In the genomic region with DNA sequence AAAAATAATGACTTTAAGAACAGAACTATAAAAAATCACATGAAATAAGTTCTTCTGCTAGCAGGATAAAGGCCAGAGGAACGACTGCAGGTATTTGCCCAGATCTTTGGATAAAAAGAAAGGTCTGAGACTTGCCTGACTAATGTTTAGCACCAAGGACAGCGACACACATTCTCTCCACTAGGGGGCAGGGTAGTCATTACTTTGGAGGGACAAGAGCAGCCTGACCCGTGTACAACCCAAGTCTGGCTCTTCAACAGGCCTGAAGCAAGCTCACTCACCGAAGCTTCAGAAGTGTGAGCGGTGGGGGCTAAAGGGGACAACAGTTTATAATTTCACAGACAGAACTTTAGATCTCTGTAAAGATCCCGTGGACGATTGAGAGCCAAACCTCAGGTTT, we compare ENCODE assay signal across 9 mouse cellular contexts.
DNase-seq lines count a peak whose midpoint lies in the region; ATAC-seq and TF ChIP-seq lines count a peak whose summit lies in the region.
"Had no signal": no experiment of that assay in that cellular context is flagged by ENCODE, and none has a peak within 500 bp of the region (broad histone marks: within the 10 kb centered on the region; RNA-seq: fewer than 3 reads in every experiment).

No protein-coding gene starts in this region.

- H3K36me3 ChIP-seq in limb, embryonic 11.5 days (ENCODE audit: control insufficient read depth, insufficient read depth, low read length) = no peaks in the 10 kb centered on the region
- no peaks in the 10 kb centered on the region for H3K36me3 ChIP-seq in neural tube, embryonic 12.5 days
- H3K36me3 ChIP-seq: embryonic facial prominence, embryonic 15.5 days had no signal

- intact Hi-C loops in gastrocnemius, adult 2 months (cut with DNase I) = loop anchor here (5.0 kb wide), 1 partner anchor 1784 kb away; no protein-coding TSS in a partner anchor

- H3K4me2 ChIP-seq in limb, embryonic 11.5 days (ENCODE audit: low read depth, severe bottlenecking) = no peak overlapping the region
- no peak overlapping the region for H3K4me2 ChIP-seq in neural tube, embryonic 12.5 days (replicated peaks)
- H3K4me2 ChIP-seq: embryonic facial prominence, embryonic 15.5 days had no signal

- peak; percentile 12 for DNase-seq in 3134 (ENCODE audit: extremely low read depth, insufficient read length, low spot score)
- DNase-seq in ZHBTc4 (ENCODE audit: low read depth, low spot score) = peak; percentile 87
- peak; percentile 75 to 89 for DNase-seq in cerebellum, postnatal 25 days
- DNase-seq in gastrocnemius, adult 2 months = peak; percentile 71
- peak; percentile 58 to 82 for DNase-seq in kidney, adult 8-10 months
- DNase-seq in limb, embryonic 11.5 days (ENCODE audit: low spot score) = peak; percentile 94
- peak; percentile 93 for DNase-seq in testis, postnatal 10 days (ENCODE audit: low spot score)

- H3K4me1 ChIP-seq in limb, embryonic 11.5 days (ENCODE audit: control insufficient read depth, insufficient read depth, low read length) = no peaks in the 10 kb centered on the region
- no peaks in the 10 kb centered on the region for H3K4me1 ChIP-seq in neural tube, embryonic 12.5 days
- H3K4me1 ChIP-seq: embryonic facial prominence, embryonic 15.5 days had no signal

- no peaks in the 10 kb centered on the region for H3K27me3 ChIP-seq in limb, embryonic 11.5 days (ENCODE audit: control insufficient read depth, insufficient read depth, low read length)
- no peaks in the 10 kb centered on the region for H3K27me3 ChIP-seq in neural tube, embryonic 12.5 days (replicated peaks)
- H3K27me3 ChIP-seq: embryonic facial prominence, embryonic 15.5 days had no signal

- peak; percentile 93 for TF ChIP-seq CTCF in gastrocnemius, adult 2 months (IDR thresholded peaks at IDR 0.05)

- 31% methylated on average over 7 of the region's 7 CpGs for WGBS in limb, embryonic 11.5 days
- 31% methylated on average over 7 of the region's 7 CpGs for WGBS in neural tube, embryonic 12.5 days

- no peaks in the 10 kb centered on the region for H3K9me3 ChIP-seq in limb, embryonic 11.5 days (ENCODE audit: control insufficient read depth, low read length)
- H3K9me3 ChIP-seq in neural tube, embryonic 12.5 days = no peaks in the 10 kb centered on the region
- H3K9me3 ChIP-seq: embryonic facial prominence, embryonic 15.5 days had no signal

- no peak overlapping the region for H3K4me3 ChIP-seq in gastrocnemius, adult 2 months
- H3K4me3 ChIP-seq in limb, embryonic 11.5 days (ENCODE audit: low read depth, low read length) = no peak overlapping the region
- no peak overlapping the region for H3K4me3 ChIP-seq in neural tube, embryonic 12.5 days
- H3K4me3 ChIP-seq: embryonic facial prominence, embryonic 15.5 days had no signal

- no peak overlapping the region for H3K9ac ChIP-seq in limb, embryonic 11.5 days (ENCODE audit: low read length)
- no peak overlapping the region for H3K9ac ChIP-seq in neural tube, embryonic 12.5 days
- H3K9ac ChIP-seq: embryonic facial prominence, embryonic 15.5 days had no signal

- H3K27ac ChIP-seq in gastrocnemius, adult 2 months = no peak overlapping the region
- H3K27ac ChIP-seq in limb, embryonic 11.5 days (replicated peaks; ENCODE audit: low read depth, low read length) = no peak overlapping the region
- no peak overlapping the region for H3K27ac ChIP-seq in neural tube, embryonic 12.5 days
- H3K27ac ChIP-seq: embryonic facial prominence, embryonic 15.5 days had no signal

- ATAC-seq in limb, embryonic 11.5 days (ENCODE audit: insufficient number of reproducible peaks, low FRiP score, low TSS enrichment, low read depth) = no peak
- ATAC-seq in neural tube, embryonic 12.5 days (ENCODE audit: low FRiP score, low read depth) = peak; percentile 58; the same call in 1 of the 2 replicates

Comparison
In these comparisons a context has a peak if more than half of its experiments do, and no peak if none do; other contexts are left out.
1. DNase-seq: peak in every context shown above with its lines; median percentile 94 in limb, embryonic 11.5 days; 93 in testis, postnatal 10 days; 87 in ZHBTc4; 82 in cerebellum, postnatal 25 days; 71 in gastrocnemius, adult 2 months; 70 in kidney, adult 8-10 months; 12 in 3134.